Mouse (Mus musculus) ES-E14 (cell line): ENCODE measurements around the gene Cd247. TPM values are rescaled to one million over a fixed set of nuclear protein-coding genes. Genes with fewer than 3 reads are reported as not detected.

ENCODE experiments used
- DNase-seq: peaks from one replicate; pipeline ENCODE4 v3.0.0-alpha.2; 2013; ENCODE audit warnings: low read depth, low spot score
- H3K27ac ChIP-seq: 2 replicates; pipeline ENCODE4 v1.5.1; 2012; ENCODE audit warnings: low read depth, mild to moderate bottlenecking, low read length, moderate library complexity, mixed read lengths; ENCODE audit not compliant: poor library complexity, insufficient read depth, severe bottlenecking
- H3K36me3 ChIP-seq: 2 replicates; pipeline ENCODE4 v1.6.1; 2012; ENCODE audit warnings: mild to moderate bottlenecking, low read length, moderate library complexity, mixed read lengths; ENCODE audit not compliant: control insufficient read depth, poor library complexity, insufficient read depth, severe bottlenecking
- H3K4me1 ChIP-seq, 2 experiments: fragments of 150-350 bp in 1 of 2; sonication (generic) in 1 of 2; 2 replicates each; pipeline ENCODE4 v1.6.1; 2012; ENCODE audit warnings: low read length in 2 of 2, mild to moderate bottlenecking in 1 of 2, mixed read lengths in 1 of 2; ENCODE audit not compliant: control insufficient read depth in 2 of 2, insufficient read depth in 2 of 2, poor library complexity in 1 of 2
- H3K4me3 ChIP-seq, 2 experiments: fragments of 150-350 bp in 1 of 2; sonication (generic) in 1 of 2; 2 replicates each; pipeline ENCODE4 v1.5.1; 2012; ENCODE audit warnings: low read length in 2 of 2, low read depth in 1 of 2, mild to moderate bottlenecking in 1 of 2, mixed read lengths in 1 of 2; ENCODE audit not compliant: insufficient read depth in 1 of 2, poor library complexity in 1 of 2, severe bottlenecking in 1 of 2
- H3K9ac ChIP-seq: 2 replicates; pipeline ENCODE4 v1.6.1; 2012; ENCODE audit warnings: low read depth, mild to moderate bottlenecking, low read length, mixed read lengths; ENCODE audit not compliant: poor library complexity, insufficient read depth, severe bottlenecking
- H3K9me3 ChIP-seq: fragments of 150-350 bp; sonication (generic); 2 replicates; pipeline ENCODE4 v1.6.1; 2012; ENCODE audit warnings: low read depth, mild to moderate bottlenecking, low read length; ENCODE audit not compliant: control insufficient read depth, insufficient read depth
- CHD2 ChIP-seq: IDR thresholded peaks from 2 replicates; pipeline ENCODE4 v1.6.1; 2014; ENCODE audit warnings: mild to moderate bottlenecking, low read depth, low read length, inconsistent platforms
- HCFC1 ChIP-seq: IDR thresholded peaks from 2 replicates; pipeline ENCODE4 v1.6.1; 2012; ENCODE audit warnings: low read length, inconsistent platforms, borderline replicate concordance; ENCODE audit not compliant: insufficient read depth
- MAFK ChIP-seq: IDR thresholded peaks from 2 replicates; pipeline ENCODE4 v1.6.1; 2014; ENCODE audit warnings: mild to moderate bottlenecking, low read depth, low read length, inconsistent platforms; ENCODE audit not compliant: insufficient read depth
- ZC3H11A ChIP-seq: IDR thresholded peaks from 2 replicates; pipeline ENCODE4 v1.6.1; 2012; ENCODE audit warnings: low read depth, mild to moderate bottlenecking, inconsistent platforms, low read length, borderline replicate concordance
- ZNF384 ChIP-seq: IDR thresholded peaks from 2 replicates; pipeline ENCODE4 v1.6.1; 2012; ENCODE audit warnings: low read depth, low read length, inconsistent platforms
- in situ Hi-C, 2 experiments: fragments of 600-800 bp; cut with MboI; formaldehyde crosslinking; loops; one replicate each; pipeline ENCODE4 v1.15.1; 2025; ENCODE audit warnings: low sequenced_read_pairs in 2 of 2, inconsistent platforms in 1 of 2; ENCODE audit not compliant: unreplicated experiment in 2 of 2
- total RNA-seq: library from RNA; depleted of rRNA; stranded (reverse); fragments of 300-350 nt; gene quantifications from 2 replicates; pipeline ENCODE4 v1.2.3, GENCODE M21; 2012

Cd247 gene
- total RNA-seq, 1 experiment: 6.1 TPM

GRCm38 (mm10) chr1:165780586-165781111, 7.8 kb upstream of the Cd247 start:
- no peaks in the 10 kb centered on the region for H3K9me3 ChIP-seq
- no peak for TF ChIP-seq MAFK
- no peak for TF ChIP-seq HCFC1
- TF ChIP-seq ZNF384: peak; percentile 79
- peak; percentile 67 for TF ChIP-seq ZC3H11A
- H3K4me1 ChIP-seq: peaks cover 0 to 7% of the 10 kb centered on the region in 2 experiments; a peak in 1 of 4 replicates
- H3K4me3 ChIP-seq: peak overlapping the region in 1 of 2 experiments; percentile 45; a peak in 3 of 4 replicates
- in situ Hi-C loops: loop anchor here in 1 of 2 experiments (25.0 kb wide), 1 partner anchor 532 kb away; no protein-coding TSS in a partner anchor
- no peaks in the 10 kb centered on the region for H3K36me3 ChIP-seq
- no peak overlapping the region for H3K27ac ChIP-seq
- DNase-seq: no peak
- H3K9ac ChIP-seq: peak overlapping the region; percentile 42; the same call in 1 of the 2 replicates

- H3K27ac ChIP-seq: no peak overlapping the region
These were observed 7.1 kb upstream of the Cd247 start for GRCm38 (mm10) chr1:165781426-165781825.

GRCm38 (mm10) chr1:165781911-165782310, 6.6 kb upstream of the Cd247 start:
- TF ChIP-seq ZNF384 (no peak), CHD2 (no peak), ZC3H11A (no peak), HCFC1 (no peak), MAFK (no peak)
- Histone ChIP-seq H3K4me1 (0 out of 4 replicates have a peak, but pooled peaks cover 0 to 3% of the 10 kb centered on the region in 2 experiments), H3K4me3 (no peak overlapping the region), H3K9ac (no peak overlapping the region), H3K27ac (no peak overlapping the region), H3K36me3 (no peaks in the 10 kb centered on the region), H3K9me3 (no peaks in the 10 kb centered on the region)
- in situ Hi-C loops: loop anchor here in 1 of 2 experiments (25.0 kb wide), 1 partner anchor 530 kb away; no protein-coding TSS in a partner anchor
- DNase-seq: no peak

More at GRCm38 (mm10) chr1:165781426-165781825, 7.1 kb upstream of the Cd247 start:
- no peak overlapping the region for H3K9ac ChIP-seq
- no peak overlapping the region for H3K4me3 ChIP-seq
- H3K4me1 ChIP-seq: 0 out of 4 replicates have a peak, but pooled peaks cover 0 to 4% of the 10 kb centered on the region in 2 experiments
- no peak for TF ChIP-seq ZC3H11A
- no peaks in the 10 kb centered on the region for H3K9me3 ChIP-seq
- no peak for DNase-seq
- H3K36me3 ChIP-seq: no peaks in the 10 kb centered on the region
- in situ Hi-C loops: loop anchor here in 1 of 2 experiments (25.0 kb wide), 1 partner anchor 531 kb away; no protein-coding TSS in a partner anchor

- Histone ChIP-seq H3K36me3 (no peaks in the 10 kb centered on the region), H3K4me3 (no peak overlapping the region), H3K9me3 (no peaks in the 10 kb centered on the region), H3K4me1 (no peaks in the 10 kb centered on the region), H3K9ac (no peak overlapping the region), H3K27ac (no peak overlapping the region)
- in situ Hi-C loops: loop anchor here in 1 of 2 experiments (25.0 kb wide), 1 partner anchor 526 kb away; no protein-coding TSS in a partner anchor
- no peak for DNase-seq
- TF ChIP-seq ZC3H11A (no peak), CHD2 (no peak), MAFK (no peak), ZNF384 (no peak), HCFC1 (no peak)
These were observed 2.2 kb upstream of the Cd247 start for GRCm38 (mm10) chr1:165786296-165786695.
